43 mouse cellular contexts compared by ENCODE assay signal in the genomic region with DNA sequence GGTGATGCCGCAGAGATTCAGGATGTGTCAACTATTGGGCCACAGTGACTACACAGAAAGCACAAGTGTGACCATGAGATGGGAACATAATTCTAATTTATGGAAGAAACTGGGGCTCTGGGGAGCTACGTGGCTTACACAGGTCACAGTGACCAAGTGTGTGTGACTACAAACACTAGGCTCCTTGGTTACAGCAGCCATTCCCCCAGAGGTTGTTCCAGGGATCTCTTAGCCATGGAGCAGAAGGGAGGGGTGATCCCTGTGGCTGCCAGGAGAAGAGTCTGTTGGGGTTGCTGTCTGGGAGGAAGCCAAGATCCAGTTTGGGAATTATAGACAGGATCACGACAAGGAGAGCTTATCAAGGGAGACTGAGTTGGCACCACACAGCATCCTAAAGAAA. TPM values are rescaled to one million over a fixed set of nuclear protein-coding genes. Genes with fewer than 3 reads are reported as not detected.
"Had no signal": no experiment of that assay in that cellular context is flagged by ENCODE, and none has a peak within 500 bp of the region (broad histone marks: within the 10 kb centered on the region; RNA-seq: fewer than 3 reads in every experiment).

TSS of gene Olfr1341 (plus strand) at position 301 of the 400 bp plus-strand sequence.

- DNase-seq: heart, postnatal 10 days; heart, postnatal 14 days; heart, postnatal 36 days; heart, postnatal 4 days; kidney, adult 11 months; kidney, adult 18-20 months; kidney, adult 2 months; kidney, adult 8-10 months; kidney, adult 9 months; kidney, postnatal 10 days; kidney, postnatal 14 days; kidney, postnatal 25 days; kidney, postnatal 36 days; kidney, postnatal 4 days; layer of hippocampus, adult 9-11 months; layer of hippocampus, postnatal 36 days had no signal

- H3K27me3 ChIP-seq: heart, embryonic 13.5 days; heart, embryonic 15.5 days; hindbrain, embryonic 12.5 days; hindbrain, embryonic 13.5 days; hindbrain, embryonic 15.5 days; intestine, embryonic 15.5 days had no signal

- H3K36me3 ChIP-seq: heart, embryonic 12.5 days; heart, embryonic 13.5 days; heart, embryonic 15.5 days; hindbrain, embryonic 10.5 days; hindbrain, embryonic 12.5 days; hindbrain, embryonic 13.5 days; hindbrain, embryonic 15.5 days; intestine, embryonic 15.5 days; kidney, embryonic 15.5 days had no signal

- H3K9me3 ChIP-seq: heart, embryonic 12.5 days; heart, embryonic 13.5 days; heart, embryonic 15.5 days; hindbrain, embryonic 10.5 days; hindbrain, embryonic 12.5 days; hindbrain, embryonic 13.5 days; hindbrain, embryonic 15.5 days; intestine, embryonic 15.5 days; kidney, embryonic 15.5 days had no signal

- H3K4me3 ChIP-seq: heart, embryonic 12.5 days; heart, embryonic 13.5 days; heart, embryonic 15.5 days; hindbrain, embryonic 10.5 days; hindbrain, embryonic 12.5 days; hindbrain, embryonic 13.5 days; hindbrain, embryonic 15.5 days; intestine, embryonic 15.5 days; kidney, embryonic 15.5 days; layer of hippocampus, adult 2 months; left cerebral cortex, adult 2 months had no signal

- H3K4me1 ChIP-seq: heart, embryonic 12.5 days; heart, embryonic 13.5 days; heart, embryonic 15.5 days; hindbrain, embryonic 10.5 days; hindbrain, embryonic 12.5 days; hindbrain, embryonic 13.5 days; hindbrain, embryonic 15.5 days; intestine, embryonic 15.5 days; kidney, embryonic 15.5 days had no signal

- H3K27ac ChIP-seq: heart, embryonic 13.5 days; heart, embryonic 15.5 days; hindbrain, embryonic 10.5 days; hindbrain, embryonic 12.5 days; hindbrain, embryonic 13.5 days; hindbrain, embryonic 14.5 days; hindbrain, embryonic 15.5 days; hindbrain, postnatal 0 days; intestine, embryonic 15.5 days; kidney, embryonic 15.5 days; kidney, postnatal 0 days; layer of hippocampus, adult 2 months; left cerebral cortex, adult 2 months had no signal

RNA-seq across cellular contexts. Expression of gene Olfr1341, which starts in this region (rescaled TPM):
- polyA plus RNA-seq: heart, embryonic 11.5 days; heart, embryonic 12.5 days; heart, embryonic 13.5 days; heart, embryonic 14.5 days; heart, embryonic 15.5 days; heart, embryonic 16.5 days; heart, postnatal 0 days; hindbrain, embryonic 10.5 days; hindbrain, embryonic 11.5 days; hindbrain, embryonic 12.5 days; hindbrain, embryonic 13.5 days; hindbrain, embryonic 14.5 days; hindbrain, embryonic 15.5 days; hindbrain, embryonic 16.5 days; hindbrain, postnatal 0 days; inflammation-experienced regulatory T-cells, adult 6 months; intestine, embryonic 14.5 days; intestine, embryonic 15.5 days; intestine, embryonic 16.5 days; intestine, postnatal 0 days; kidney, adult 2 months; kidney, embryonic 14.5 days; kidney, embryonic 15.5 days; kidney, embryonic 16.5 days; kidney, postnatal 0 days; large intestine, adult 2 months had no signal
